In genomic region chr9:67213275-67213674, GRCm38 (mm10) we compare ENCODE assay signal across 8 mouse cellular contexts.
DNase-seq lines count a peak whose midpoint lies in the region; ATAC-seq and TF ChIP-seq lines count a peak whose summit lies in the region.

No protein-coding gene starts in this region.

- H3K4me1 ChIP-seq in E14TG2a.4 (replicated peaks; ENCODE audit: low read depth, low read length) = peaks cover 94% of the 10 kb centered on the region
- no peaks in the 10 kb centered on the region for H3K4me1 ChIP-seq in embryonic facial prominence, embryonic 11.5 days (ENCODE audit: control insufficient read depth, insufficient read depth, low read length)
- peaks cover 19% of the 10 kb centered on the region in 2 experiments for H3K4me1 ChIP-seq in heart, embryonic 14.5 days (ENCODE audit: control insufficient read depth in 2 of 2, insufficient read depth in 2 of 2, low read length in 2 of 2)
- peaks cover 6% of the 10 kb centered on the region; the same call in 1 of the 2 replicates for H3K4me1 ChIP-seq in lung, embryonic 14.5 days (ENCODE audit: insufficient read depth)

- ATAC-seq in embryonic facial prominence, embryonic 11.5 days (replicated peaks; ENCODE audit: insufficient number of reproducible peaks, low FRiP score, low TSS enrichment, low read depth) = peak; percentile 70; the same call in 1 of the 2 replicates
- ATAC-seq in heart, embryonic 14.5 days (ENCODE audit: insufficient number of reproducible peaks, insufficient read depth, low FRiP score, low read depth) = peak; percentile 64; the same call in 1 of the 2 replicates
- ATAC-seq in lung, embryonic 14.5 days (ENCODE audit: insufficient read depth) = peak; percentile 80
- ATAC-seq in erythroid progenitor cell, adult 5-6 weeks (replicated peaks; ENCODE audit: low FRiP score, poor library complexity, severe bottlenecking) = no peak

- no peak overlapping the region for H3K4me3 ChIP-seq in E14TG2a.4 (replicated peaks; ENCODE audit: low read length)
- no peak overlapping the region for H3K4me3 ChIP-seq in embryonic facial prominence, embryonic 11.5 days (ENCODE audit: low read depth, low read length)
- H3K4me3 ChIP-seq in heart, embryonic 14.5 days (ENCODE audit: control insufficient read depth in 1 of 2, insufficient read depth in 1 of 2, low read depth in 1 of 2, low read length in 2 of 2) = no peak overlapping the region
- H3K4me3 ChIP-seq in lung, embryonic 14.5 days (ENCODE audit: low read depth, low read length) = no peak overlapping the region

- H3K9ac ChIP-seq in embryonic facial prominence, embryonic 11.5 days (replicated peaks; ENCODE audit: low read length) = no peak overlapping the region
- H3K9ac ChIP-seq in heart, embryonic 14.5 days (ENCODE audit: low read length) = no peak overlapping the region
- no peak overlapping the region for H3K9ac ChIP-seq in lung, embryonic 14.5 days

- H3K9me3 ChIP-seq in E14TG2a.4 (ENCODE audit: low read length) = no peaks in the 10 kb centered on the region
- no peaks in the 10 kb centered on the region for H3K9me3 ChIP-seq in embryonic facial prominence, embryonic 11.5 days (replicated peaks; ENCODE audit: control insufficient read depth, low read length)
- no peaks in the 10 kb centered on the region for H3K9me3 ChIP-seq in heart, embryonic 14.5 days (ENCODE audit: control insufficient read depth, low read length)
- H3K9me3 ChIP-seq in lung, embryonic 14.5 days (ENCODE audit: low read depth, low read length) = no peaks in the 10 kb centered on the region

- H3K4me2 ChIP-seq in embryonic facial prominence, embryonic 11.5 days (ENCODE audit: low read depth, low read length) = no peak overlapping the region
- peak overlapping the region; percentile 36 for H3K4me2 ChIP-seq in heart, embryonic 14.5 days (ENCODE audit: low read length)
- H3K4me2 ChIP-seq in lung, embryonic 14.5 days = peak overlapping the region; percentile 32; the same call in 1 of the 2 replicates

- DNase-seq in adrenal gland, postnatal 14 days = peak; percentile 90
- DNase-seq in embryonic facial prominence, embryonic 11.5 days (ENCODE audit: low spot score) = peak; percentile 85
- DNase-seq in layer of hippocampus, adult 11-12 months (ENCODE audit: low spot score) = peak; percentile 79
- peak; percentile 93 for DNase-seq in lung, embryonic 14.5 days
- peak; percentile 66 for DNase-seq in skeletal muscle tissue, adult 2 months (ENCODE audit: low read depth, low spot score)

- WGBS in embryonic facial prominence, embryonic 11.5 days = 51% methylated on average over 6 of the region's 6 CpGs
- 50% methylated on average over 6 of the region's 6 CpGs for WGBS in heart, embryonic 14.5 days
- WGBS in lung, embryonic 14.5 days = 55% methylated on average over 6 of the region's 6 CpGs

- no peak overlapping the region for H3K27ac ChIP-seq in embryonic facial prominence, embryonic 11.5 days (replicated peaks; ENCODE audit: low read depth, low read length)
- H3K27ac ChIP-seq in heart, embryonic 14.5 days (replicated peaks in 1 of 2; ENCODE audit: control insufficient read depth in 1 of 2, insufficient read depth in 1 of 2, low read depth in 2 of 2, low read length in 2 of 2) = peak overlapping the region in 1 of 2 experiments; percentile 43; a peak in 1 of 4 replicates
- H3K27ac ChIP-seq in lung, embryonic 14.5 days (ENCODE audit: low read depth) = no peak overlapping the region

- H3K36me3 ChIP-seq in E14TG2a.4 (ENCODE audit: insufficient read depth, low read length) = no peaks in the 10 kb centered on the region
- H3K36me3 ChIP-seq in embryonic facial prominence, embryonic 11.5 days (replicated peaks; ENCODE audit: control insufficient read depth, insufficient read depth, low read depth, low read length) = no peaks in the 10 kb centered on the region
- H3K36me3 ChIP-seq in heart, embryonic 14.5 days (ENCODE audit: control insufficient read depth, insufficient read depth, low read length) = peaks cover 7% of the 10 kb centered on the region; the same call in 1 of the 2 replicates
- H3K36me3 ChIP-seq in lung, embryonic 14.5 days (ENCODE audit: insufficient read depth) = no peaks in the 10 kb centered on the region

- H3K27me3 ChIP-seq in E14TG2a.4 (ENCODE audit: insufficient read depth, low read length) = no peaks in the 10 kb centered on the region
- H3K27me3 ChIP-seq in embryonic facial prominence, embryonic 11.5 days (ENCODE audit: control insufficient read depth, insufficient read depth, low read length) = no peaks in the 10 kb centered on the region
- no peaks in the 10 kb centered on the region for H3K27me3 ChIP-seq in heart, embryonic 14.5 days (ENCODE audit: control insufficient read depth, insufficient read depth, low read length)
- H3K27me3 ChIP-seq in lung, embryonic 14.5 days (ENCODE audit: insufficient read depth, low read length) = no peaks in the 10 kb centered on the region

- TF ChIP-seq CTCF in E14TG2a.4 (conservative IDR thresholded peaks at IDR 0.05; ENCODE audit: low read length) = peak; percentile 58
- TF ChIP-seq CTCF in lung, embryonic 14.5 days (IDR thresholded peaks at IDR 0.05; ENCODE audit: low read depth) = peak; percentile 90
